Comparison of ENCODE assay signal across 23 mouse cellular contexts in the genomic region with DNA sequence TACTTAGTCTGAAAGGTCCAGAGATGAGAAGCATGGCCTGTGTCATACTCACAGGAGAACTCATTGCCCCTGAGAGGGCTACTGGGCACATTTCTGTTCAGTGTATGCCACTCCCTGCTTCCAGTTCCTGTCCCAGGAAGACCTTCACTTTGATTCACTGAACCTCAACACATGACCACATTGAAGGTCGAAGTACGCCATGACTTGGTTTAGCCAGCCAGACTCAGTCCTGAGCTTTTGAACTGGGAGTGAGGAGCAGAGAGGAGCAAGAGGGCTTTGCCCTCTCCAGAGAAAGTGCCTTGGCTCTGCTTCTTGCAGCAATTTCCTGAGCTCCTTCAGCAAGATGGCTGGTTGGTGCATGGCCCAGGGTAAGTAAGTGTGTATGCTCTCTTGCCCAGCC.
"Had no signal": no experiment of that assay in that cellular context is flagged by ENCODE, and none has a peak within 500 bp of the region (broad histone marks: within the 10 kb centered on the region; RNA-seq: fewer than 3 reads in every experiment).

No protein-coding gene starts in this region.

- H3K4me3 ChIP-seq: forebrain, embryonic 15.5 days; heart, adult 2 months; heart, embryonic 13.5 days; heart, embryonic 15.5 days; hindbrain, embryonic 13.5 days; hindbrain, embryonic 15.5 days; layer of hippocampus, adult 2 months; left cerebral cortex, adult 2 months; limb, embryonic 10.5 days; limb, embryonic 12.5 days; liver, embryonic 13.5 days; liver, embryonic 15.5 days had no signal

- ATAC-seq: forebrain, embryonic 15.5 days; forebrain, postnatal 0 days; hindbrain, postnatal 0 days; intestine, embryonic 16.5 days; liver, postnatal 0 days had no signal

- H3K27ac ChIP-seq: forebrain, embryonic 15.5 days; heart, adult 2 months; heart, embryonic 13.5 days; heart, embryonic 15.5 days; hindbrain, embryonic 13.5 days; hindbrain, embryonic 15.5 days; hindbrain, postnatal 0 days; layer of hippocampus, adult 2 months; left cerebral cortex, adult 2 months; limb, embryonic 10.5 days; limb, embryonic 12.5 days; liver, embryonic 13.5 days; liver, embryonic 15.5 days had no signal

- DNase-seq: forebrain, postnatal 0 days; gastrocnemius, postnatal 14 days; gastrocnemius, postnatal 36 days; heart, adult 2 months; heart, postnatal 14 days; heart, postnatal 36 days; liver; liver, embryonic 13.5 days; liver, postnatal 0 days had no signal

- H3K4me2 ChIP-seq: forebrain, embryonic 15.5 days; heart, embryonic 11.5 days; heart, embryonic 13.5 days; heart, embryonic 15.5 days; hindbrain, embryonic 13.5 days; hindbrain, embryonic 15.5 days; limb, embryonic 12.5 days; liver, embryonic 11.5 days; liver, embryonic 13.5 days; liver, embryonic 15.5 days had no signal

- H3K9me3 ChIP-seq: forebrain, embryonic 15.5 days; heart, embryonic 13.5 days; heart, embryonic 15.5 days; hindbrain, embryonic 13.5 days; hindbrain, embryonic 15.5 days; limb, embryonic 10.5 days; limb, embryonic 12.5 days; liver, embryonic 13.5 days; liver, embryonic 15.5 days had no signal

- H3K9ac ChIP-seq: forebrain, embryonic 15.5 days; forebrain, postnatal 0 days; heart, embryonic 13.5 days; heart, embryonic 15.5 days; hindbrain, embryonic 13.5 days; hindbrain, embryonic 15.5 days; limb, embryonic 12.5 days; liver, embryonic 13.5 days; liver, embryonic 15.5 days; liver, postnatal 0 days had no signal

- H3K27me3 ChIP-seq: heart, embryonic 13.5 days; heart, embryonic 15.5 days; limb, embryonic 12.5 days; liver, embryonic 13.5 days; liver, embryonic 15.5 days had no signal

- H3K4me1 ChIP-seq: forebrain, embryonic 15.5 days; heart, embryonic 13.5 days; heart, embryonic 15.5 days; hindbrain, embryonic 15.5 days; limb, embryonic 12.5 days; liver, embryonic 13.5 days; liver, embryonic 15.5 days had no signal

- H3K36me3 ChIP-seq: forebrain, embryonic 15.5 days; heart, embryonic 13.5 days; heart, embryonic 15.5 days; hindbrain, embryonic 13.5 days; hindbrain, embryonic 15.5 days; limb, embryonic 10.5 days; limb, embryonic 12.5 days; liver, embryonic 13.5 days; liver, embryonic 15.5 days had no signal
